Mouse (Mus musculus) small intestine, adult 2 months (tissue): ENCODE measurements around the gene Ifitm1.
A peak's percentile ranks its signal among the peaks of the same experiment; 100 is the strongest.

Source experiments
- CTCF ChIP-seq: fragments of 200-500 bp; IDR thresholded peaks from 2 replicates; pipeline ENCODE4 v1.5.1; 2012; ENCODE audit warnings: low read depth, mild to moderate bottlenecking, control low read depth, inconsistent platforms, low read length, moderate library complexity, mixed read lengths; ENCODE audit not compliant: insufficient replicate concordance, insufficient read length; ENCODE audit errors: extremely low read depth
- POLR2A ChIP-seq: fragments of 200-500 bp; IDR thresholded peaks from 2 replicates; pipeline ENCODE4 v1.6.1; 2012; ENCODE audit warnings: low read depth, mild to moderate bottlenecking, control low read depth, inconsistent platforms, low read length, moderate library complexity

DNA sequence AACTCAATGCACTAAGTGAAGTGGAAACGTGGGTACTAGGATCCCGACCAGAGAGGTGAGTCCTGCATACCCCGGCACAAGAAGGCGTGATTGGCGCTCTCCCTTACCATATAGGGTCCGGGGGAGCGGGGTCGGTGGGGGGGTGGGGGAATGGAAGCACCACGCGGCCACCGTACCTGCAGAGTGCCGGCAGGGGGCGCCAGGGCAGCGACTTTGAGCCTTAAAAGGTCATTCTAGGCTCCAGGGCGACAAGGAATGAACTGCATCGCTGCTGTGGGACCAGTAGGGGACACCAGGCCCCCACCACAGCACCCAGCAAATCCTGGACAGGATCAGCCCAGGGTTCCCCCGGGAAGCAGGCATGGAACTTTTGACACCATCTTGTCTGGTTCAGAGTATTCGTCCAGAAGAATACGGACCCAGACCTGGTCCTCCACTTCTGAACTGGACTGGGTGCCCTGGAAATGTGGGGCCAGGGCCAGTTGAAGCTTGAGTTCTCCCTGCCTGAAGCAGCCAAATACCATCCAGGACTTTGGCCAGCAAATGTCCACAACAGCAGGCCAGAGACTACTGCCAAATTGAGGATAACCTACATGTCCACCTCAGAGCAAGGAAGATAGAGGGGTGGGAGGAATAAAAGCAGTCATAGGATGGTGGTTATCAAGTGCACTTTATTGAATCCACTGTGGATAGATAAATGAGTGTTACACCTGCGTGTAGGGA lies 42.1 kb downstream of the Ifitm1 start:
- TF ChIP-seq CTCF (peak; percentile 82), POLR2A (no peak)
